Mouse (Mus musculus) activated CD4-positive, CD25-positive, alpha-beta regulatory T cell, adult 9 weeks (primary cell): Measurements from ENCODE around the gene Dnajc27. TPM values are rescaled to one million over a fixed set of nuclear protein-coding genes. Genes with fewer than 3 reads are reported as not detected.

Source experiments
- polyA plus RNA-seq: library from polyadenylated mRNA; unstranded; fragments of 100-300 nt; shearing (Covaris generic); gene quantifications from one replicate; pipeline ENCODE4 v1.2.1, GENCODE M21; 2017

The Dnajc27 gene
- polyA plus RNA-seq = 11.1 TPM

GRCm38 (mm10) chr12:4082132-4083001 lies at the start of gene Dnajc27:
Gene Dnajc27, plus strand, starts transcription at chr12:4082583.

GRCm38 (mm10) chr12:4038061-4039041 lies 44.0 kb upstream of the Dnajc27 start, which contains the start of gene Efr3b:
Gene Efr3b, minus strand, starts transcription at chr12:4038915.

GRCm38 (mm10) chr12:4132941-4133846 lies 50.8 kb downstream of the Dnajc27 start, which contains the start of gene Adcy3:
Gene Adcy3, plus strand, starts transcription at chr12:4133103.

Other genes starting within 250 kb of the Dnajc27 start
- gene Pomc, start 127.6 kb upstream of the Dnajc27 start, polyA plus RNA-seq = 2.1 TPM
- gene Efr3b, start 43.7 kb upstream of the Dnajc27 start, polyA plus RNA-seq = 0.42 TPM
- 6.4 TPM for gene Adcy3, start 50.5 kb downstream of the Dnajc27 start, polyA plus RNA-seq
- gene Ptrhd1, start 151.4 kb downstream of the Dnajc27 start, polyA plus RNA-seq = 3.7 TPM
- 25.8 TPM for gene Cenpo, start 151.7 kb downstream of the Dnajc27 start, polyA plus RNA-seq